Mouse (Mus musculus): ENCODE data around the gene Adamts12. TPM values are rescaled to one million over a fixed set of nuclear protein-coding genes. Genes with fewer than 3 reads are reported as not detected.

Adamts12 gene
- polyA plus RNA-seq, 1 experiment from 2014 or later = 1.4 TPM

DNA sequence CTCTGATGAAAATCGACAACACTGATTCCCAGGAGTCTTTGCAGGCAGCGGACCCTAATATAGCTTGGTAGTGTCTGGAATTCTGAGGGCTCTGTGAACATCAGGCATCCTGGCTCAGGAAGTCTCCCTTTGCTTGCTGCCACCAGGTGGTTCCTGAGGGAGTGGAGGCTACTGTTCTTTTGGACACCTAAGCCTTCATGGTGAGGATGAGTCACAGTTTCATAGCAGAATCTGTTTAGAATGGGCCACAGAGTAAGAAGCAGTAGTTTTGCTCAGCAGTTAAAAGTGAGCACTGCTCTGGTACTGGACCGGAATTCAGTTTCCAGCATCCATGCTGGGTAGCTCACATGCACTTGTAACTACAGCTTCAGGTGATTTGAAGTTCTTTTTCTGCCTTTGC lies 24.9 kb downstream of the Adamts12 start:
- Histone ChIP-seq H3K4me1 (ENCODE audit: control insufficient read depth, insufficient read depth, low read length) (no peaks in the 10 kb centered on the region), H3K27me3 (ENCODE audit: control insufficient read depth, insufficient read depth, low read length) (no peaks in the 10 kb centered on the region), H3K27ac (ENCODE audit: low read depth, low read length) (no peak overlapping the region), H3K36me3 (ENCODE audit: control insufficient read depth, insufficient read depth, low read length) (no peaks in the 10 kb centered on the region), H3K4me2 (no peak overlapping the region), H3K9ac (ENCODE audit: low read depth, low read length) (no peak overlapping the region), H3K9me3 (replicated peaks; ENCODE audit: control insufficient read depth, low read length) (no peaks in the 10 kb centered on the region), H3K4me3 (ENCODE audit: low read depth, low read length) (no peak overlapping the region)
- ATAC-seq (replicated peaks; ENCODE audit: insufficient number of reproducible peaks, low FRiP score, low TSS enrichment) = no peak
- WGBS (ENCODE audit: insufficient replicate concordance) = 84% methylated on average over 3 of the region's 3 CpGs

DNA sequence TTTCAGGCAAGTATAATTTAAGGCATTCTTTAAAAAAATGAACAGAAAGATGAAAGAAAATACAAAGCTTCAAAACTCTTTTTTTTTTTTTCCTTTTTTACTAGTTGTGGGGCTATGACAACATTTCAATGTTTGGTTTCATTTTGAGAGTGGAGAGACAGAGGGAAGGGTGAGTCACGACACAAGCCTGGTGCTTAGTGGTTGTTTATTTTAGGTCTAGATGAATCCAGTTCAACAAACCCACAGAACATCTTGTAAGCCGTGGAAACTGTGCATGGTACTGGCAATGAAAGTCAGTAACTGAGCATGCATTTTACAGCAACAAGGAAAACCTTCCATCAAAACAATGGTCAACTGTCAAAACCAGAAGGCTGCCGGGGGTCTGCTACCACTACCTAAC lies 31.0 kb downstream of the Adamts12 start:
- H3K36me3 ChIP-seq (ENCODE audit: control insufficient read depth, insufficient read depth, low read length) = no peaks in the 10 kb centered on the region

DNA sequence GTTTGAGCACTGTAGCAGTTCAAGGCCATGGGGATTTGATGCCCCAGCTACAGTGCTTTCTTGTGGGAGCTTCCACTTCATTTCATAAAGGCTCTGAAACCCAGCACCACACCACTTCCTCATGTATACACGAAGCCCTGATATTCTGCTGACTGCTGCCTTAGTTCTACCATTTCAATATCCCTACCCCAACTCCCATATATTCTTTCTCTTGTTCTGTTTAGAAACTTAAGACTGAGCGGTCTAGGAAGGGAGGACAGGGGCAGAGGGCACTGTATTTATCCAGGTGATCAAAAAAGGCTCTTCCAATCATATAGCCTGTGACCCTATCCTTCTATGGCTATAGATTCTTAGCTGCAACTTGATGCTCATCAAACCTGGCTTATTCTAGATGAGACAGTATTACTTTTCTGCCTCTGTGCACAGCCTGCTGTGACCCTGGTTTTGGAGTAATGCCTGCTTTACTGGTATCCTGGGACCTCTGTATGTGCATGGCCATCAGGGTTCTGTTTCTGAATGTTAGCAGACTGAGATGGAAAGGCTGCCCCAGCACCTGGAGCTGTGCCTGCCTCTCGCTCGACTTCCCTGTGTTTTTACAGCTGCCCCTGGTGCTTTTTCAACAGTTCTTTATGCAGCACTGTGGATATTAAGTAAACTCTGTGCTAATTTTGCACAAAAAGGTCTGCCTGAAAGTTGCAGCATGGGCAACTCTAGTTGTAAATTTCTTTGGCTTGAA lies 33.5 kb downstream of the Adamts12 start:
- Histone ChIP-seq H3K4me2 (no peak overlapping the region), H3K27ac (ENCODE audit: low read depth, low read length) (no peak overlapping the region), H3K27me3 (ENCODE audit: control insufficient read depth, insufficient read depth, low read length) (no peaks in the 10 kb centered on the region), H3K9me3 (replicated peaks; ENCODE audit: control insufficient read depth, low read length) (no peaks in the 10 kb centered on the region), H3K36me3 (ENCODE audit: control insufficient read depth, insufficient read depth, low read length) (no peaks in the 10 kb centered on the region), H3K4me3 (ENCODE audit: low read depth, low read length) (no peak overlapping the region), H3K9ac (ENCODE audit: low read depth, low read length) (no peak overlapping the region), H3K4me1 (ENCODE audit: control insufficient read depth, insufficient read depth, low read length) (no peaks in the 10 kb centered on the region)
- no peak for ATAC-seq (replicated peaks; ENCODE audit: insufficient number of reproducible peaks, low FRiP score, low TSS enrichment)
- 54% methylated on average over 4 of the region's 4 CpGs for WGBS (ENCODE audit: insufficient replicate concordance)

More for the DNA sequence above, 31.0 kb downstream of the Adamts12 start:
- no peaks in the 10 kb centered on the region for H3K4me1 ChIP-seq (ENCODE audit: control insufficient read depth, insufficient read depth, low read length)
- no peaks in the 10 kb centered on the region for H3K27me3 ChIP-seq (ENCODE audit: control insufficient read depth, insufficient read depth, low read length)
- no peak overlapping the region for H3K4me2 ChIP-seq
- 55% methylated on average over 3 of the region's 3 CpGs for WGBS (ENCODE audit: insufficient replicate concordance)
- ATAC-seq (replicated peaks; ENCODE audit: insufficient number of reproducible peaks, low FRiP score, low TSS enrichment) = no peak
- no peak overlapping the region for H3K4me3 ChIP-seq (ENCODE audit: low read depth, low read length)
- H3K27ac ChIP-seq (ENCODE audit: low read depth, low read length) = no peak overlapping the region
- no peak overlapping the region for H3K9ac ChIP-seq (ENCODE audit: low read depth, low read length)
- H3K9me3 ChIP-seq (replicated peaks; ENCODE audit: control insufficient read depth, low read length) = no peaks in the 10 kb centered on the region

DNA sequence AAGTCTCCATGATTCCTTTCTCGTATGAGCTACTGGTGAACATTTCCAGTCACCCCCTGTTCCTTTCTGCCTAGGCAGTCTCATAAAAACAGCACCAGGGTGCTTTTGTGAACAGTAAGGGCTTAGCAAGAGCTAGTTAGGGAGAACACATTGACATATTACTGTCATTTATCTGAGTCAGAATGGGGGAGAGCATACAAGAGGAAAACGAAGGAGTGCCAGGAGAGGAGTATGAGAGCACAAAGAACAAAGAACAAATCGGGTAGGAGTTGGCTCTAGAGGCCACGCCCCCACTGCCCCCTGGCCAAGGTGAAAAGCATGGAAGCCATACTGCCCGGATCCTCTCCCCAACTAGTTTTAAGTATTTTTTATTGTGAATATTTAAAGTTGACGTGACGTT lies 34.4 kb downstream of the Adamts12 start:
- Histone ChIP-seq H3K27me3 (ENCODE audit: control insufficient read depth, insufficient read depth, low read length) (no peaks in the 10 kb centered on the region), H3K4me3 (ENCODE audit: low read depth, low read length) (no peak overlapping the region), H3K9me3 (replicated peaks; ENCODE audit: control insufficient read depth, low read length) (no peaks in the 10 kb centered on the region), H3K27ac (ENCODE audit: low read depth, low read length) (no peak overlapping the region), H3K4me2 (no peak overlapping the region), H3K36me3 (ENCODE audit: control insufficient read depth, insufficient read depth, low read length) (no peaks in the 10 kb centered on the region), H3K4me1 (ENCODE audit: control insufficient read depth, insufficient read depth, low read length) (no peaks in the 10 kb centered on the region), H3K9ac (ENCODE audit: low read depth, low read length) (no peak overlapping the region)
- no peak for ATAC-seq (replicated peaks; ENCODE audit: insufficient number of reproducible peaks, low FRiP score, low TSS enrichment)
- 67% methylated on average over 7 of the region's 7 CpGs for WGBS (ENCODE audit: insufficient replicate concordance)

DNA sequence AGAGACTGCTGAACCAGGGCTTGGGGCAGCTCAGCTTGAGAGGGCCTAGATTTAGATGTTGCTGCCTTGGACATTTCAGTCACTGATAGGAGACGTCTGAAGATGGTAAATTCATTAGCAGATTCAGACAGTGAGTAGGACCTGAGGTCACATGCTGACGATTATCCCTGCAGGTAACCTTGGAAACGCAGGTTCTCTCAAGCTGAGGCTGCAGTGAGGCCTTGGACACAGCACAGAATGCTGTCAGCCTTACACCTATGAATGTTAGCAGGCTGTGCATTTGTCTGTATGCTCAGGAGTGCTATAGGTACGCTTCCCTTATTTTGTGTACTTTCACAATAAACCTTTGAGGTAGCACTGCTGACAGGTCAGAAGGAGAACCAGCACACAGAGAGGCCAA lies 36.3 kb downstream of the Adamts12 start:
- Histone ChIP-seq H3K9ac (ENCODE audit: low read depth, low read length) (no peak overlapping the region), H3K27me3 (ENCODE audit: control insufficient read depth, insufficient read depth, low read length) (no peaks in the 10 kb centered on the region), H3K4me2 (no peak overlapping the region), H3K4me3 (ENCODE audit: low read depth, low read length) (no peak overlapping the region), H3K27ac (ENCODE audit: low read depth, low read length) (no peak overlapping the region), H3K4me1 (ENCODE audit: control insufficient read depth, insufficient read depth, low read length) (no peaks in the 10 kb centered on the region), H3K36me3 (ENCODE audit: control insufficient read depth, insufficient read depth, low read length) (no peaks in the 10 kb centered on the region), H3K9me3 (replicated peaks; ENCODE audit: control insufficient read depth, low read length) (no peaks in the 10 kb centered on the region)
- no peak for ATAC-seq (replicated peaks; ENCODE audit: insufficient number of reproducible peaks, low FRiP score, low TSS enrichment)
- WGBS (ENCODE audit: insufficient replicate concordance) = 68% methylated on average over 4 of the region's 4 CpGs

DNA sequence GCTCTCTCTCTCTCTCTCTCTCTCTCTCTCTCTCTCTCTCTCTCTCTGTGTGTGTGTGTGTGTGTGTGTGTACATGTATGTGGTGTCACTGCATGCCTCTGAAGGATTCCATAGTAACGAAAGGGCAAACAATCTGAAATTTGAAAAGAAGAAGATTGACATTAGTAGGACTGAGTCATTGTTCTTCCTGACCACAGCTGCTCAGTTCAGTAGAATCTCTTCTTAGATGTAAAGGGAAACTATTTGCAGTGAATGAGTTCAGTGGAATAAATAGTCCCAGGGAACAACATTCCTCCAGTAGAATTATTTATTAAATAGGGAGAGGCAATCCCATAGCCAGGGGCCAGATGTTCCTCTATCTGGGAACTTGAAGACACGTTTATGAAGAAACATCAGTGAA lies 40.5 kb downstream of the Adamts12 start:
- Histone ChIP-seq H3K27ac (ENCODE audit: low read depth, low read length) (no peak overlapping the region), H3K4me2 (no peak overlapping the region), H3K9ac (ENCODE audit: low read depth, low read length) (no peak overlapping the region), H3K4me3 (ENCODE audit: low read depth, low read length) (no peak overlapping the region), H3K9me3 (replicated peaks; ENCODE audit: control insufficient read depth, low read length) (no peaks in the 10 kb centered on the region), H3K27me3 (ENCODE audit: control insufficient read depth, insufficient read depth, low read length) (no peaks in the 10 kb centered on the region), H3K4me1 (ENCODE audit: control insufficient read depth, insufficient read depth, low read length) (no peaks in the 10 kb centered on the region), H3K36me3 (ENCODE audit: control insufficient read depth, insufficient read depth, low read length) (no peaks in the 10 kb centered on the region)
- ATAC-seq (replicated peaks; ENCODE audit: insufficient number of reproducible peaks, low FRiP score, low TSS enrichment) = no peak
- 64% methylated on average over 2 of the region's 2 CpGs for WGBS (ENCODE audit: insufficient replicate concordance)

DNA sequence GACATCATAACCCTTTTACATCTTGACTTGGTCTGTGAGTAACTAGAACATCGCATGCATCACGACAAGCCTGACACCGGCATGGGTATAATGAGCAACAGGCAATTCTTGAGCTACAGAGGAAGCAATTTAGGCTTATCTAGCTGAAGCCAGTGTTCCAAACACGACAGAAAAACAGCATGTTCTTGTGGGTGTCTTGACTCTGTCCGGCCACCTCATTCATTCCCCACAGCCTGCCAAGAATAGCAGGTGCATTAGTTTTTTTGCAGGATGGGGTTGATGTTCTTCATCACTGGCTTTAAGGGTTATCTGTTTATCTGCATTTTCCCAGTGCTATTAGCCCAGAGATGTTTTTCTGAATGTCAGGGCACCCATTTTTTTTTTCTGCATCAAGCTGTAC lies 42.8 kb downstream of the Adamts12 start:
- 66% methylated on average over 5 of the region's 5 CpGs for WGBS (ENCODE audit: insufficient replicate concordance)
- no peaks in the 10 kb centered on the region for H3K36me3 ChIP-seq (ENCODE audit: control insufficient read depth, insufficient read depth, low read length)
- no peak overlapping the region for H3K4me3 ChIP-seq (ENCODE audit: low read depth, low read length)
- no peak overlapping the region for H3K4me2 ChIP-seq
- H3K9ac ChIP-seq (ENCODE audit: low read depth, low read length) = no peak overlapping the region
- ATAC-seq (replicated peaks; ENCODE audit: insufficient number of reproducible peaks, low FRiP score, low TSS enrichment) = no peak
- no peaks in the 10 kb centered on the region for H3K4me1 ChIP-seq (ENCODE audit: control insufficient read depth, insufficient read depth, low read length)
- H3K27me3 ChIP-seq (ENCODE audit: control insufficient read depth, insufficient read depth, low read length) = no peaks in the 10 kb centered on the region
- H3K27ac ChIP-seq (ENCODE audit: low read depth, low read length) = no peak overlapping the region
- H3K9me3 ChIP-seq (replicated peaks; ENCODE audit: control insufficient read depth, low read length) = no peaks in the 10 kb centered on the region

DNA sequence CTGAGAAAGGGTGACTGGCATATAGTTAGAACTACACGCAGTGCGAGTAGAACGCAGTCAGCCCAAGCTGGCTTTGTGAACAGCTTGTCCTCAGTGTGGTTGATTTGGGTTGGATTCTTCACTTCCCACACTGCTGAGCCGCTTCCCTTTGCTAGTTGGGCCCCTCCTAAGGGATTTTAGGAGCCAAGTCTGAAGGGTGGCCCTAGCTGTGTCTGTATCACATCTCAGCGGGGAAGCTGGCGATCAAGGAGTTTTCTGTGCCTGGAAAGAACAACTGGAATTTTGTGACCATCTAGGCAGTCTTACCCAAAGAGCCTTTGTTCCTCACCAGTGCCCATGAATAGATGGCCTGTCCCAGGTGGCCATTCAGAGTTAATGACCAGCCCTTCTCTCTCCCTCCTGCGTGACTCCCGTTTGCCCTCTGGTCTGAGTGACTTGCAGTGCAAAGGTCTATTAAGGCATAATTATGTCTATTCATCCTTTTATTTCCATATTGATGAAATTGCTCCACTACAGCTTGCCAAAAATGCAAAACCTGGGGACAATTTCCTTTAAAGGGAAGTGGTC lies 50.1 kb downstream of the Adamts12 start:
- Histone ChIP-seq H3K27me3 (ENCODE audit: control insufficient read depth, insufficient read depth, low read length) (no peaks in the 10 kb centered on the region), H3K27ac (ENCODE audit: low read depth, low read length) (no peak overlapping the region), H3K4me2 (no peak overlapping the region), H3K36me3 (ENCODE audit: control insufficient read depth, insufficient read depth, low read length) (no peaks in the 10 kb centered on the region), H3K9ac (ENCODE audit: low read depth, low read length) (no peak overlapping the region), H3K4me1 (ENCODE audit: control insufficient read depth, insufficient read depth, low read length) (no peaks in the 10 kb centered on the region), H3K4me3 (ENCODE audit: low read depth, low read length) (no peak overlapping the region), H3K9me3 (replicated peaks; ENCODE audit: control insufficient read depth, low read length) (no peaks in the 10 kb centered on the region)
- 76% methylated on average over 8 of the region's 8 CpGs for WGBS (ENCODE audit: insufficient replicate concordance)
- ATAC-seq (replicated peaks; ENCODE audit: insufficient number of reproducible peaks, low FRiP score, low TSS enrichment) = no peak

DNA sequence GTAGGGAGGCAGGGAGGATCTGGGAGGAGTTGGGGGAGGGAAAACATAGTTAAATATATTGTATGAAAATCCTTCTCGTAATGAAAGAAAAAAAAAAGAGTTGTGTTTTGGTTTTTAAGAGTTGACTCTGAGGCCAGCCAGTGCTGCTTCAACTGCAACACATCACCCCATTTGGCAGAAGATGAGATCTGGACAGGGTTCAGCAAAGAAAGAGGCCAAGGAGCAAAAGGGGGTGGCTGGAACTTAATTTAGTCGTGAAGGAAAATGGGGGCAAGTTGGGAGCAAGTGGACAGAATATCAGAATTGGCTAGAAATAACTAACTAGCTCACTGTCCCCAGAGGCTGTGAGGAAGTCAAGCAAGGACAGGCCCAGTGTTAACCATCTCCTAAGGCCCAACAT lies 51.7 kb downstream of the Adamts12 start:
- Histone ChIP-seq H3K36me3 (ENCODE audit: control insufficient read depth, insufficient read depth, low read length) (no peaks in the 10 kb centered on the region), H3K9ac (ENCODE audit: low read depth, low read length) (no peak overlapping the region), H3K27ac (ENCODE audit: low read depth, low read length) (no peak overlapping the region), H3K4me1 (ENCODE audit: control insufficient read depth, insufficient read depth, low read length) (no peaks in the 10 kb centered on the region), H3K4me3 (ENCODE audit: low read depth, low read length) (no peak overlapping the region), H3K27me3 (ENCODE audit: control insufficient read depth, insufficient read depth, low read length) (no peaks in the 10 kb centered on the region), H3K4me2 (no peak overlapping the region), H3K9me3 (replicated peaks; ENCODE audit: control insufficient read depth, low read length) (no peaks in the 10 kb centered on the region)
- ATAC-seq (replicated peaks; ENCODE audit: insufficient number of reproducible peaks, low FRiP score, low TSS enrichment) = no peak
- 74% methylated on average over 2 of the region's 2 CpGs for WGBS (ENCODE audit: insufficient replicate concordance)

All from heart, embryonic 11.5 days (tissue).